Mouse (Mus musculus): ENCODE measurements around the gene Camk1d. TPM values are rescaled to one million over a fixed set of nuclear protein-coding genes. Genes with fewer than 3 reads are reported as not detected.

Gene Camk1d
- polyA plus RNA-seq, 1 experiment from 2014 or later, result 11.3 TPM

DNA sequence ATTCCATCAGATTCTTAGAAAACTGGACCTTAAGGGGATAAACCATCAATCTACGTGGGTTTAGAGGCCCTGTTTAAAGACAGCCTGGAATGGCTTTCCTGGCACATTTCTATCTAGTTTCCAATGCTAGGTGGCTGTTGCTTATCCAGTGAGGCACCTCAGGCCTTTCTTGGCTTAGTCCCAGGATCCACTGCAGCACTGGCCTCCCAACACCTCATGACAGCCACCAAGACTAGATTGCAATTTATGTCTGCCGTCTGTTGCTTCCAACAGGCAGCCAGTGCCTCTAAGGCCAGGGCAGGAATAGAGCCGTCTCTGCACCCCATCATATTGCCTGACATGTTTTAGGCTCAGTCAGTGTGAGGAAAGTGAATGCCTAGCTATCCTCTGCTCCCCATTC lies 389.5 kb downstream of the Camk1d start:
- Histone ChIP-seq H3K4me2 (ENCODE audit: low read depth, low read length) (no peak overlapping the region), H3K4me1 (ENCODE audit: control insufficient read depth, insufficient read depth, low read length) (no peaks in the 10 kb centered on the region), H3K9me3 (replicated peaks; ENCODE audit: control insufficient read depth, low read length) (no peaks in the 10 kb centered on the region), H3K4me3 (replicated peaks; ENCODE audit: low read length) (no peak overlapping the region), H3K36me3 (ENCODE audit: control insufficient read depth, insufficient read depth, low read length) (no peaks in the 10 kb centered on the region), H3K27ac (ENCODE audit: low read length) (no peak overlapping the region), H3K9ac (ENCODE audit: low read length) (no peak overlapping the region), H3K27me3 (ENCODE audit: control insufficient read depth, insufficient read depth, low read length) (no peaks in the 10 kb centered on the region)
- WGBS, result 66% methylated on average over 3 of the region's 3 CpGs
- no peak for ATAC-seq (ENCODE audit: insufficient read depth, low FRiP score)

DNA sequence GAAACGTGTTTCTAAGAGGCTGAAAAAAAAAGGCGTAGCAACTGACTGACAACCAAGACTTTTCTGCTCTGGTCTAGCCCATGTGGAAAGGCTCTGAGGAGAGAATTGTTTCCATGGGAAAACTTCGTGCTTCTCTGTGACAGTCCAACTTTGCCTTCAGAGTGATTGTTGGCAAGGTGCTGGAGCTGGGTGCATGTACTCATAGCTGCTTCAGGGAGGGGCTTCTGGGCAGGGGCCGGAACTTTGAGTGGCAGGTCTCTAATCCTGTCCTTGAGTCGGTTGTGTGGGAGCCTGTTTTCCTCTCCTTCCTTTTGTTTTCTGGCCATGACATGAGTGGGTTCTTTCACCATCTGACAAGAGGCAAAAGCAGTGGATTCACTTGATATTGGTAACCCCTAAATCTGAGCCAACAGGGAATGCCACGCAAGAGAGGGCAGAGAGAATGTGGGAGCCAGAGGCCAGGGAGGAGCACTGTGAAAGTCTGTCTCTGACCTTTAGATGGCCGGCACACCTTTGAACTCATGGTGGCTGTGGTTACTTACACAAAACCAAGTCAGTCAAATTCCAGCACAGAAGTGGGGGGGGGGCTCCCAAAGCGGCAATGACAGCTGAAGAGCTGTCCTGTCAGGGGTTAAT lies 392.5 kb downstream of the Camk1d start:
- Histone ChIP-seq H3K9me3 (replicated peaks; ENCODE audit: control insufficient read depth, low read length) (no peaks in the 10 kb centered on the region), H3K4me3 (replicated peaks; ENCODE audit: low read length) (no peak overlapping the region), H3K27me3 (ENCODE audit: control insufficient read depth, insufficient read depth, low read length) (no peaks in the 10 kb centered on the region), H3K9ac (ENCODE audit: low read length) (no peak overlapping the region), H3K4me2 (ENCODE audit: low read depth, low read length) (no peak overlapping the region), H3K4me1 (ENCODE audit: control insufficient read depth, insufficient read depth, low read length) (no peaks in the 10 kb centered on the region; the same call in 1 of the 2 replicates), H3K36me3 (ENCODE audit: control insufficient read depth, insufficient read depth, low read length) (no peaks in the 10 kb centered on the region), H3K27ac (ENCODE audit: low read length) (no peak overlapping the region)
- ATAC-seq (ENCODE audit: insufficient read depth, low FRiP score), result no peak; the same call in 1 of the 2 replicates
- WGBS, result 53% methylated on average over 8 of the region's 8 CpGs

DNA sequence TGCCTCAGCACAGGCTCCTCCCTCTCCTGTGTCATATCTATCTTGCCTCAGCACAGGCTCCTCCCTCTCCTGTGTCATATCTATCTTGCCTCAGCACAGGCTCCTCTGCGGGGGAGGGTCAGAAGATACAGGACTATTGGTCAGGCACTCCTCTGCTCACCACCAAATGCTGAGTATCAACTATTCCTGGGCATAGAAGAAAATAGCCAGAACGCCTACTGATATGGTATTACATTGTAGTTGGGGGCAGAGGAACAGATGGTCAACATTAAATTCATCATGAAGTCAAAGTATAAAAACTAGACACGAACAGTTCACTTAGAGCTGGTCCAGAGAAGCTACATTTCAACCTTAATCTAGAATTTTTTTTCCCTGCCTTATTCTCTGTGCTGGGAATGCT lies 395.2 kb downstream of the Camk1d start:
- Histone ChIP-seq H3K4me1 (ENCODE audit: control insufficient read depth, insufficient read depth, low read length) (peaks cover 22% of the 10 kb centered on the region), H3K4me3 (replicated peaks; ENCODE audit: low read length) (no peak overlapping the region), H3K27ac (ENCODE audit: low read length) (no peak overlapping the region), H3K36me3 (ENCODE audit: control insufficient read depth, insufficient read depth, low read length) (no peaks in the 10 kb centered on the region), H3K27me3 (ENCODE audit: control insufficient read depth, insufficient read depth, low read length) (no peaks in the 10 kb centered on the region), H3K9ac (ENCODE audit: low read length) (no peak overlapping the region), H3K9me3 (replicated peaks; ENCODE audit: control insufficient read depth, low read length) (no peaks in the 10 kb centered on the region), H3K4me2 (ENCODE audit: low read depth, low read length) (no peak overlapping the region)
- WGBS, result 74% methylated on average over 3 of the region's 3 CpGs
- no peak for ATAC-seq (ENCODE audit: insufficient read depth, low FRiP score)

DNA sequence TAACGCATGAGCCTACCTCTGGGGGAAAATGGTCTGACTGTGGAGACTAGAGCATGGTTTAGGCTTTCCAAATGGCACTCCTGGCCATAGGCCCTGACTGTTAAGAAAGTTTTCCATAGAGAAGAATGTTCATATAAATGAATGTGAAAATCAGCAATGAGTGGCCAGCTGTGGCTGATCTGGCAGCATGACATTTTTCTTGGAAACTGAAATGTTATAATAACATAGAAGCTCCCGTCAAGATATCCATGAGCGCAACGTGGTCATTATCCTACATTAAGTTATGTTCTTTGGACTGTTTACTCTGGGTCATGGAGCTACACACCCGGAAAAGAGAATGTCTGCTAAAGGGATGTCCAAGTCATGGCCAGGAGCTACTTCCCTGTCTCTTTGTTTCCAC lies 397.6 kb downstream of the Camk1d start:
- H3K27me3 ChIP-seq (ENCODE audit: control insufficient read depth, insufficient read depth, low read length), result no peaks in the 10 kb centered on the region
- H3K4me1 ChIP-seq (ENCODE audit: control insufficient read depth, insufficient read depth, low read length), result peaks cover 22% of the 10 kb centered on the region
- no peaks in the 10 kb centered on the region for H3K36me3 ChIP-seq (ENCODE audit: control insufficient read depth, insufficient read depth, low read length)
- H3K4me2 ChIP-seq (ENCODE audit: low read depth, low read length), result no peak overlapping the region
- no peak overlapping the region for H3K9ac ChIP-seq (ENCODE audit: low read length)
- no peak for ATAC-seq (ENCODE audit: insufficient read depth, low FRiP score)
- whole genome bisulfite sequencing, result 44% methylated on average over 5 of the region's 5 CpGs
- H3K9me3 ChIP-seq (replicated peaks; ENCODE audit: control insufficient read depth, low read length), result no peaks in the 10 kb centered on the region
- H3K4me3 ChIP-seq (replicated peaks; ENCODE audit: low read length), result no peak overlapping the region
- peak overlapping the region; percentile 78 for H3K27ac ChIP-seq (ENCODE audit: low read length)

DNA sequence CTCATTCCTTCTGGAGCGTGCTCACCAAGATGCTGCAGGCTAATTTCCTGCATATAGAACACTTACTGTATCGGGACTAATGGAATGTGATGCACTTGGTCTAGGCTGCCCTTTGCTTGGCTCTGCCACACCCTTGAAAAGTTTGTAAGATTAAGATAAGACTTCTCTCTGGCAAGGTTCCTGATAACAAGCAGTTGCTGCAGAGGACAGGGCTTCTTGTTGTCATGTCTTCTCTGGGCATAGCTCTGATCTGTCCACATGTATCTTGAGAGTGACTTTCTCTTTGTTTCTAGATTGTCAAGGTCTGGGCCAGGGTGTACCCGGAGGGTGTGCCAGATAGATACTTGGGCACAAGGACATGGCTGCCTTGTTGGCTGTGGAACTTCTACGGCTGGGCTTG lies 398.1 kb downstream of the Camk1d start:
- H3K36me3 ChIP-seq (ENCODE audit: control insufficient read depth, insufficient read depth, low read length), result no peaks in the 10 kb centered on the region
- H3K27me3 ChIP-seq (ENCODE audit: control insufficient read depth, insufficient read depth, low read length), result no peaks in the 10 kb centered on the region
- H3K4me2 ChIP-seq (ENCODE audit: low read depth, low read length), result no peak overlapping the region
- no peak for ATAC-seq (ENCODE audit: insufficient read depth, low FRiP score)
- H3K4me3 ChIP-seq (replicated peaks; ENCODE audit: low read length), result no peak overlapping the region
- H3K9ac ChIP-seq (ENCODE audit: low read length), result no peak overlapping the region
- H3K9me3 ChIP-seq (replicated peaks; ENCODE audit: control insufficient read depth, low read length), result no peaks in the 10 kb centered on the region
- H3K27ac ChIP-seq (ENCODE audit: low read length), result peak overlapping the region; percentile 78
- H3K4me1 ChIP-seq (ENCODE audit: control insufficient read depth, insufficient read depth, low read length), result peaks cover 22% of the 10 kb centered on the region
- 77% methylated on average over 4 of the region's 4 CpGs for WGBS

DNA sequence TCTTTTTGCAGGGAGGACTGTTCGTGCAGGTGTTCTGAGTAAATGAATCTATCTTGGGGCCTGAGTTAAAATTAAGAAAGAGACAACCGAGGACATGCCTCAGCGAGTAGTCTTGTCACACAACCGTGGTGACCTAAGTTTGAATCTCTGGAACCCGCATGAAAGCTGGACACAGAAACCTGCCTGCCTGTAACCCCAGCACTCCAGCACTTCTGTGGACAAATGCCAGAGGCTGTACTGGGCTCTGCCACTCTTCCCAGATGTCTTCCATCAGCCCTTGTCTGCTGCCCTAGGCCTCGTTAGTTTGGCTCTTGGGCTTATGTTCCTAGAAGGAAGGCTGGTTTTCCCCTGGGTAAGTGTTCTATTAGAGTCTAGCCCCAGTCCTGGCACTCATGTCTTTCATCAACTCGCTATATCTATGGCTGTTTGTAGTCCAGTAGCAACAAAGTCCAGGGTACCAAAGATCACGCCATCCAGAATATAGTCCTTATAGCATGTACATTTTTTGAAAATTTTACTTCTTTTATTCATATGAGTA lies 399.0 kb downstream of the Camk1d start:
- WGBS, result 48% methylated on average over 8 of the region's 8 CpGs
- peak overlapping the region; percentile 78 for H3K27ac ChIP-seq (ENCODE audit: low read length)
- H3K36me3 ChIP-seq (ENCODE audit: control insufficient read depth, insufficient read depth, low read length), result no peaks in the 10 kb centered on the region
- no peaks in the 10 kb centered on the region for H3K9me3 ChIP-seq (replicated peaks; ENCODE audit: control insufficient read depth, low read length)
- H3K4me2 ChIP-seq (ENCODE audit: low read depth, low read length), result no peak overlapping the region
- no peak overlapping the region for H3K9ac ChIP-seq (ENCODE audit: low read length)
- no peaks in the 10 kb centered on the region for H3K27me3 ChIP-seq (ENCODE audit: control insufficient read depth, insufficient read depth, low read length)
- no peak for ATAC-seq (ENCODE audit: insufficient read depth, low FRiP score)
- H3K4me1 ChIP-seq (ENCODE audit: control insufficient read depth, insufficient read depth, low read length), result peaks cover 22% of the 10 kb centered on the region
- no peak overlapping the region for H3K4me3 ChIP-seq (replicated peaks; ENCODE audit: low read length)

DNA sequence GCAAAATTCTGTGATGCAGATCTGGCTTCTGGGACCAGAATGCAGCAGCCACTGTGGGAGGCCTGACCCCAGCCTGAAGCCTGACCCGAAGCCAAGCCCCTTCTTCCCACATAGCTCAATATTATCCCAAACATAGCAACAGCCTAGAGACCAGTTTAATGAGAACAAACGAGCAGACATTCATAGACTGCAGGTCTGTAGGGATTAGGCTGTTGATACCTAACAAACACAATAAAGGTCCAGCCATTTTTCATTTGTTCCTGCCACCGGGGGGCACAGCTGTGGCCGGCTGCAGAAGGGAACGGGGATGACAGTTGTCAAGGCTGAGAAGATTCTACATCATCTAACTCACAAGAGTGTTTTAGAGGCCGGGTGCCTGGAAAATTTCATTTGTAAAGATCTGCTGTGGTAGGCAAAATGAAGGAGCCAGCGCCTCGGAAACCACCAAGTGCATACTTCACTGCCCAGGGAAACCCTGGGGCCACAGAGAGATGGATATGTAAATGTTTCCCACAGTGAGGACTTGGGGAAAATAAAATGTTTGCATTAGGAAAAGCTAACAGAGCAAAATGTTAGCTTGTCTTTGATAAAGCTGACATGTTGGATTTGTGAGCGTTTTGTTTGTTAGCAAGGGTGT lies 399.7 kb downstream of the Camk1d start:
- Histone ChIP-seq H3K9ac (ENCODE audit: low read length) (no peak overlapping the region), H3K9me3 (replicated peaks; ENCODE audit: control insufficient read depth, low read length) (no peaks in the 10 kb centered on the region), H3K27ac (ENCODE audit: low read length) (peak overlapping the region; percentile 28), H3K27me3 (ENCODE audit: control insufficient read depth, insufficient read depth, low read length) (no peaks in the 10 kb centered on the region), H3K36me3 (ENCODE audit: control insufficient read depth, insufficient read depth, low read length) (no peaks in the 10 kb centered on the region), H3K4me1 (ENCODE audit: control insufficient read depth, insufficient read depth, low read length) (peaks cover 22% of the 10 kb centered on the region), H3K4me2 (ENCODE audit: low read depth, low read length) (no peak overlapping the region), H3K4me3 (replicated peaks; ENCODE audit: low read length) (no peak overlapping the region)
- peak; percentile 41; the same call in 1 of the 2 replicates for ATAC-seq (ENCODE audit: insufficient read depth, low FRiP score)
- WGBS, result 22% methylated on average over 9 of the region's 9 CpGs

DNA sequence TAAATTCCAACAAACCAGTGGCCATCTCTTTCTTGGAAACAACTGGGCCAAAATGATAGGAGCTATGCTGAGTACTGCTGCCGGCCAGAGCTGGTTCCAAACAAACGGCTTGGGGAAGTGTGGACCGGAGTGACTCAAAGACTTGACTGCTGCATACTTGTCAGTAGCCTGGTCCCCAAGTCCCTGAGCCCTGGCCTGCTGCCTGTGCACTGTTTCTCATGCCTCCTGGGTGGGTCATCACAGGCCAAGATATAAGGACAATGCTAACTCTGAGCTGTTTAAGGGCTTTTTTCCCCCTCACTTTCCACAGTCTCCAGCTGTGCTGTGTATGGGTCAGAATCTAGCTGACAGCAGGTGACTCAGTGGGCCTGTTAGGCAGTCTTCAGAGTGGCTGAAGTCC lies 409.2 kb downstream of the Camk1d start:
- no peak for ATAC-seq (ENCODE audit: insufficient read depth, low FRiP score)
- WGBS, result 81% methylated on average over 3 of the region's 3 CpGs
- no peak overlapping the region for H3K27ac ChIP-seq (ENCODE audit: low read length)
- 0 out of 2 replicates have a peak, but pooled peaks cover 3% of the 10 kb centered on the region for H3K36me3 ChIP-seq (ENCODE audit: control insufficient read depth, insufficient read depth, low read length)
- no peaks in the 10 kb centered on the region for H3K9me3 ChIP-seq (replicated peaks; ENCODE audit: control insufficient read depth, low read length)
- no peak overlapping the region for H3K9ac ChIP-seq (ENCODE audit: low read length)
- no peak overlapping the region for H3K4me2 ChIP-seq (ENCODE audit: low read depth, low read length)
- no peaks in the 10 kb centered on the region for H3K4me1 ChIP-seq (ENCODE audit: control insufficient read depth, insufficient read depth, low read length)
- H3K27me3 ChIP-seq (ENCODE audit: control insufficient read depth, insufficient read depth, low read length), result no peaks in the 10 kb centered on the region
- H3K4me3 ChIP-seq (replicated peaks; ENCODE audit: low read length), result no peak overlapping the region

DNA sequence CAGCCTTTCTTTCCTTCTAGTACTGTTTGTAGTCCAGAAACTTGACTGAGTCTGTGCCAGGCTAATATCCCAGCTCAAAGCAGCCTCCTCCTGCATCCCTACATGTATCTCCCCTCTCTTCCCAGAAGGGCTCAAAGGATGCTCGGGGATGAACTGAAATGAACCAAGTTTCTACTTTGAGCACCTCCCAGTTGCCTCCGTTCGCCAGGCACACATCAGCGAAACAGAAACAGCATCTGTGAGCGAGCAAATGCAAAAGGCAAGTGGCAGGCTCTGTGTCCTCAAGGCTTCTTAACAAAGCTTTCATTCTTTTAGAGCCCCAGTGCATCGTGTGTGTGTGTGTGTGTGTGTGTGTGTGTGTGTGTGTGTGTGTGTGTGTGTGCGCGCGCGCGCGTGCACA lies 409.9 kb downstream of the Camk1d start:
- Histone ChIP-seq H3K4me1 (ENCODE audit: control insufficient read depth, insufficient read depth, low read length) (no peaks in the 10 kb centered on the region), H3K36me3 (ENCODE audit: control insufficient read depth, insufficient read depth, low read length) (0 out of 2 replicates have a peak, but pooled peaks cover 3% of the 10 kb centered on the region), H3K9me3 (replicated peaks; ENCODE audit: control insufficient read depth, low read length) (no peaks in the 10 kb centered on the region), H3K9ac (ENCODE audit: low read length) (no peak overlapping the region), H3K4me3 (replicated peaks; ENCODE audit: low read length) (no peak overlapping the region), H3K27me3 (ENCODE audit: control insufficient read depth, insufficient read depth, low read length) (no peaks in the 10 kb centered on the region), H3K27ac (ENCODE audit: low read length) (no peak overlapping the region), H3K4me2 (ENCODE audit: low read depth, low read length) (no peak overlapping the region)
- no peak for ATAC-seq (ENCODE audit: insufficient read depth, low FRiP score)
- WGBS, result 90% methylated on average over 12 of the region's 12 CpGs

All from stomach, embryonic 16.5 days (tissue).